Mouse (Mus musculus): ENCODE data around the gene Ube3a.

GRCm38 (mm10) chr7:59229183-59229911 lies 797 bp downstream of the Ube3a start:
- TF ChIP-seq POLR2A (IDR thresholded peaks at IDR 0.05; ENCODE audit: low read depth, low read length) (no peak), CTCF (conservative IDR thresholded peaks at IDR 0.05; ENCODE audit: insufficient read depth, insufficient read length, low read depth, low read length) (no peak)
